Mouse (Mus musculus) liver, embryonic 14.5 days (tissue): ENCODE measurements at regions not wholly inside any gene's neighbourhood (a gene's known extent, or its start where the extent isn't known, plus 50 kb on each side); places are given as distances from the start of the nearest gene placed in this dataset.

Experiments
- CTCF ChIP-seq: IDR thresholded peaks from 2 replicates; pipeline ENCODE4 v1.5.1; 2016; ENCODE audit warnings: antibody characterized with exemption, low read depth, control low read depth
- EP300 ChIP-seq: IDR thresholded peaks from 2 replicates; pipeline ENCODE4 v1.6.1; 2016; ENCODE audit warnings: antibody characterized with exemption, low read depth

DNA sequence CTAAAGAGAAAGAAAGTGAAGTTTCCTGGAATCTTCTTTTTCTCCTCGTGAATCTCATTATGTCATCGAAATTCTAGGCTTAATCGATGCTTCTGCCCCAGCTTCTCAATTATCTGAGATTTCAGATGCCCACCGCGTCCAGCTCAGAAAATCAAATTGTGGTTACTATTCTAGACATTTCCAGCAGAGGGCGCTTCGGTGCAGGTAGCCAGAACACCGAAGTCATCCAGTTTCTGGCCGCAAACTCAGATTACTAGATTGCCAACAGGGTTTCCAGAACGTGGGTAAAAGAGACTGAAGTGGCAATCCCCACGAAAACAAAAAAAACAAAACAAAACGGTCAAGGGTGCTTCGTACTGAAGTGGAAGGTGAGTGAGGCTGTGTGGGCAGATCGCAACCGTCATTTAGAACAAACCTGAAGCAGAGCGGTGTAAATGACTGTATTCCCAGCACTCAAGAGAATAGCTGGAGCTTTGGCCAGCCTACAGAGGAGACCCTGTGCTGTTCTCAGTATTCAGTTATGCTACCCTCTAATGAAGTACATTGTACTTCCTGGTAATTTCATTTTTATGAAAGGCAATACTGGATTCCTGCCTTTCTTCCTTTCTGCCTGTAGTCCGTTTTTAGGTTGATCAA, 1636.4 kb downstream of the A830018L16Rik start:
- TF ChIP-seq CTCF (peak; percentile 69), EP300 (no peak)
